Mouse (Mus musculus) heart, postnatal 0 days (tissue): ENCODE results near the gene Gm8693. TPM values are rescaled to one million over a fixed set of nuclear protein-coding genes. Genes with fewer than 3 reads are reported as not detected.
"Not testable (repeated sequence)": the region's sequence is repeated elsewhere in the genome, so short reads cannot be mapped to it uniquely, and the experiment has no call there.

Source experiments
- ATAC-seq: fragments of 200-750 bp; cut with Nextera tagmentation; 2 replicates; pipeline ENCODE4 v1.8.0; 2017; ENCODE audit warnings: low read depth, moderate number of reproducible peaks, moderate library complexity; ENCODE audit not compliant: insufficient read depth
- DNase-seq: peaks from one replicate; pipeline ENCODE4 v3.0.0-alpha.2; 2016; ENCODE audit warnings: low spot score
- H3K27ac ChIP-seq: fragments of 300-500 bp; sonication (generic); 2 replicates; pipeline ENCODE4 v1.5.1; 2014; ENCODE audit warnings: low read depth, mild to moderate bottlenecking
- H3K27me3 ChIP-seq: fragments of 300-500 bp; sonication (generic); 2 replicates; pipeline ENCODE4 v1.6.1; 2014; ENCODE audit warnings: low read length, mixed read lengths; ENCODE audit not compliant: control insufficient read depth, insufficient read depth
- H3K36me3 ChIP-seq: fragments of 300-500 bp; sonication (generic); replicated peaks from 2 replicates; pipeline ENCODE4 v1.6.1; 2014; ENCODE audit warnings: low read length, mixed read lengths; ENCODE audit not compliant: control insufficient read depth, insufficient read depth
- H3K4me1 ChIP-seq: fragments of 300-500 bp; sonication (generic); 2 replicates; pipeline ENCODE4 v1.6.1; 2014; ENCODE audit warnings: antibody characterized with exemption; ENCODE audit not compliant: control insufficient read depth, insufficient read depth
- H3K4me2 ChIP-seq: fragments of 300-500 bp; sonication (generic); 2 replicates; pipeline ENCODE4 v1.6.1; 2014; ENCODE audit warnings: low read depth, mild to moderate bottlenecking, low read length, moderate library complexity
- H3K4me3 ChIP-seq: fragments of 300-500 bp; sonication (generic); 2 replicates; pipeline ENCODE4 v1.5.1; 2014; ENCODE audit warnings: low read depth, low read length
- H3K9ac ChIP-seq: fragments of 300-500 bp; sonication (generic); replicated peaks from 2 replicates; pipeline ENCODE4 v1.6.1; 2014; ENCODE audit warnings: low read depth, low read length, mixed read lengths
- H3K9me3 ChIP-seq: fragments of 300-500 bp; sonication (generic); replicated peaks from 2 replicates; pipeline ENCODE4 v1.6.1; 2016; ENCODE audit warnings: low read length; ENCODE audit not compliant: control insufficient read depth
- WGBS: fragments of 180-500 bp; shearing (Covaris S2); extraction: QIAGEN DNeasy Blood & Tissue Kit; methylation state at CpG from one replicate; pipeline ENCODE4 v1.1.7; 2014; 5-methylcytosine and 5-hydroxymethylcytosine counted together
- polyA plus RNA-seq: library from polyadenylated mRNA; unstranded; fragments of >200 nt; fragmentation: Nextera tagmentation; extraction: Ambion mirVana; gene quantifications from 2 replicates; pipeline ENCODE4 v1.2.1, GENCODE M21; 2015
- total RNA-seq: library from RNA; depleted of rRNA; stranded (reverse); fragments of >200 nt; gene quantifications from 2 replicates; pipeline ENCODE4 v1.2.3, GENCODE M21; 2014; ENCODE audit warnings: low replicate concordance; rRNA removed

The Gm8693 gene
- not detected in 2 replicates for total RNA-seq
- not detected in 2 replicates for polyA plus RNA-seq

DNA sequence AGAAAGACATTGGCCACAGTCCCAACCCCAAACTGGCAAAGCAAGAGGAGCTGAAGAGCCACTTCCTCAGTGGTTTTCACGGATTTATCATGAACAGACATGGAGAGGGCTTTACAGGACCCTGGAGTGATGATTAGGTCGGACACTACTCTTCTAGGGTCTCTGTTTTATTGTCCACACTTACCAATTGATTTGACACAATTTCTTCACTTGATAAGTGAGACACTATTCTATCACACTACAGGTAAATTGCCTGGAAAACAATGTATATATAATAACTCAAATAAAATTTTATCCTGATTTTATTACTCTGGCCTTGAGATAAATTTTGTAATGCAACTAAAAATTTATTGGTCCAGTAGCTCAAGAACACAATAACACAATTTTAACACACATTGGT lies at the start of gene Gm8693:
Gene Gm8693 (minus strand): TSS at position 101 of the 400 bp plus-strand sequence.
- DNase-seq, ATAC-seq: not testable (repeated sequence)
- no CpG with 5 or more reads among the region's 2 CpGs for WGBS

DNA sequence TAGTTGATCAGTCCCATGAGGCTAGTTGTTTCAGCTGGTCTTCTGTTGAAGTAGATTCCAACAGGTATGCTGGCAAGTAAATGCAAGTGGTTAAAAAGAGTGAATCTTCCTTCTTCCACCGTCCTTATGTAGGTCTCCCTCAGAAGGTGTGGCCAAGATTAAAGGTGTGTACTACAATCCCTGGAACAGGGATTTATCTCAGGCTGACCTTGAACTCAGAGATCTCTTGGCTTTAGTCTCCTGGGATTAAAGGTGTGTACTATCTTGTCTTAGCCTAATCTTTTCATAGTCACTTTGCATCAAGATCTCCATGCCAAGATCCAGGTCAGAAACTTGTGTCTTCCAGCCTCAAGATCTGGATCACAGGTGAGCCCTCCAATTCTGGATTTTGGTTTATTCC lies 27.5 kb upstream of the Gm8693 start, which contains the start of gene Gm4567:
Gene Gm4567 (minus strand): TSS at position 101 of the 400 bp plus-strand sequence.
- H3K4me3 ChIP-seq, H3K9ac ChIP-seq, H3K4me2 ChIP-seq, H3K27me3 ChIP-seq, H3K9me3 ChIP-seq, H3K27ac ChIP-seq, H3K36me3 ChIP-seq, DNase-seq, H3K4me1 ChIP-seq, ATAC-seq: not testable (repeated sequence)
- no CpG with 5 or more reads among the region's 1 CpGs for WGBS

More for the DNA sequence above, at the start of gene Gm8693:
- not testable (repeated sequence) for H3K27ac ChIP-seq, H3K4me3 ChIP-seq, H3K27me3 ChIP-seq, H3K9me3 ChIP-seq, H3K4me2 ChIP-seq, H3K36me3 ChIP-seq, H3K9ac ChIP-seq, H3K4me1 ChIP-seq

DNA sequence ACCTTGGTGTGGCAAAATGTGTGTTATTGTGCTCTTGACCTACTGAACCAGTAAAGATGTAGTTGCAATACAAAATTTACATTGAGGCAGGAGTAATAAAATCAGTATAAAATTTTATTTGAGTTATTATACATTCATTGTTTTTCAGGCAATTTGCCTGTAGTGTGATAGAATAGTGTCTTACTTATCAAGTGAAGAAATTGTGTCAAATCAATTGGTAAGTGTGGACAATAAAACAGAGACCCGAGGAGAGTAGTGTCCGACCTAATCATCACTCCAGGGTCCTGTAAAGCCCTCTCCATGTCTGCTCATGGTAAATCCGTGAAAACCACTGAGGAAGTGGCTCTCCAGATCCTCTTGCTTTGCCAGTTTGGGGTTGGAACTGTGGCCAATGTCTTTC lies 34.4 kb downstream of the Gm8693 start, which contains the start of gene Vmn1r155:
Gene Vmn1r155 (plus strand): TSS at position 301 of the 400 bp plus-strand sequence.
- H3K4me1 ChIP-seq, H3K27ac ChIP-seq, H3K4me3 ChIP-seq, H3K4me2 ChIP-seq, H3K9ac ChIP-seq, ATAC-seq, DNase-seq, H3K27me3 ChIP-seq, H3K9me3 ChIP-seq, H3K36me3 ChIP-seq: not testable (repeated sequence)
- no CpG with 5 or more reads among the region's 3 CpGs for WGBS

Other genes with a start within 250 kb of the Gm8693 start
- not detected in 2 replicates for gene Gm10665, start 228.2 kb downstream of the Gm8693 start, total RNA-seq
- gene Gm10665, start 228.2 kb downstream of the Gm8693 start, polyA plus RNA-seq: not detected in 2 replicates
- gene Vmn1r151, start 192.6 kb downstream of the Gm8693 start, total RNA-seq: not detected in 2 replicates
- gene Vmn1r151, start 192.6 kb downstream of the Gm8693 start, polyA plus RNA-seq: not detected in 2 replicates
- not detected in 2 replicates for gene Vmn1r152, start 169.3 kb downstream of the Gm8693 start, total RNA-seq
- gene Vmn1r152, start 169.3 kb downstream of the Gm8693 start, polyA plus RNA-seq: not detected in 2 replicates
- gene Gm8677, start 157.4 kb downstream of the Gm8693 start, total RNA-seq: not detected in 2 replicates
- gene Gm8677, start 157.4 kb downstream of the Gm8693 start, polyA plus RNA-seq: not detected in 2 replicates
- not detected in 2 replicates for gene Gm4201, start 127.0 kb downstream of the Gm8693 start, total RNA-seq
- gene Gm4201, start 127.0 kb downstream of the Gm8693 start, polyA plus RNA-seq: not detected in 2 replicates
- gene Gm4565, start 104.2 kb downstream of the Gm8693 start, total RNA-seq: not detected in 2 replicates
- gene Gm4565, start 104.2 kb downstream of the Gm8693 start, polyA plus RNA-seq: not detected in 2 replicates
- gene Vmn1r155, start 34.3 kb downstream of the Gm8693 start, total RNA-seq: not detected in 2 replicates
- not detected in 2 replicates for gene Vmn1r155, start 34.3 kb downstream of the Gm8693 start, polyA plus RNA-seq
- not detected in 2 replicates for gene Gm4567, start 27.4 kb upstream of the Gm8693 start, total RNA-seq
- not detected in 2 replicates for gene Gm4567, start 27.4 kb upstream of the Gm8693 start, polyA plus RNA-seq
- not detected in 2 replicates for gene Vmn1r157, start 69.4 kb upstream of the Gm8693 start, total RNA-seq
- gene Vmn1r157, start 69.4 kb upstream of the Gm8693 start, polyA plus RNA-seq: not detected in 2 replicates
- not detected in 2 replicates for gene Vmn1r158, start 98.5 kb upstream of the Gm8693 start, total RNA-seq
- not detected in 2 replicates for gene Vmn1r158, start 98.5 kb upstream of the Gm8693 start, polyA plus RNA-seq
- gene Vmn1r159, start 151.3 kb upstream of the Gm8693 start, total RNA-seq: not detected in 2 replicates
- gene Vmn1r159, start 151.3 kb upstream of the Gm8693 start, polyA plus RNA-seq: not detected in 2 replicates
- gene Vmn1r160, start 178.9 kb upstream of the Gm8693 start, total RNA-seq: not detected in 2 replicates
- not detected in 2 replicates for gene Vmn1r160, start 178.9 kb upstream of the Gm8693 start, polyA plus RNA-seq